Mouse (Mus musculus): ENCODE data around the gene Gm6763.
"Not testable (repeated sequence)": the region's sequence is repeated elsewhere in the genome, so short reads cannot be mapped to it uniquely, and the experiment has no call there.

GRCm38 (mm10) chr10:104185233-104185632, 33.9 kb downstream of the Gm6763 start, which contains the start of gene Gm20765:
- TF ChIP-seq POLR2A (IDR thresholded peaks at IDR 0.05; ENCODE audit: low read depth, low read length); CTCF (IDR thresholded peaks at IDR 0.05; ENCODE audit: borderline replicate concordance, insufficient read depth, low read length): not testable (repeated sequence)

Measured in embryonic fibroblast, embryonic 13.5 days (primary cell).